Mouse (Mus musculus) spleen, adult 10 weeks (tissue): Measurements from ENCODE around the gene Ccdc33. TPM values are rescaled to one million over a fixed set of nuclear protein-coding genes. Genes with fewer than 3 reads are reported as not detected.

Experiments
- polyA plus RNA-seq: library from polyadenylated mRNA; stranded (reverse); fragments of 350-450 nt; fragmentation: Illumina TruSeq; extraction: RNeasy Lipid Tissue Mini Kit (QIAGEN cat#74804); gene quantifications from one replicate; pipeline ENCODE4 v1.2.3, GENCODE M21; 2015; ENCODE audit warnings: low replicate concordance; ENCODE audit not compliant: insufficient read depth

The Ccdc33 gene
- not detected for polyA plus RNA-seq

DNA sequence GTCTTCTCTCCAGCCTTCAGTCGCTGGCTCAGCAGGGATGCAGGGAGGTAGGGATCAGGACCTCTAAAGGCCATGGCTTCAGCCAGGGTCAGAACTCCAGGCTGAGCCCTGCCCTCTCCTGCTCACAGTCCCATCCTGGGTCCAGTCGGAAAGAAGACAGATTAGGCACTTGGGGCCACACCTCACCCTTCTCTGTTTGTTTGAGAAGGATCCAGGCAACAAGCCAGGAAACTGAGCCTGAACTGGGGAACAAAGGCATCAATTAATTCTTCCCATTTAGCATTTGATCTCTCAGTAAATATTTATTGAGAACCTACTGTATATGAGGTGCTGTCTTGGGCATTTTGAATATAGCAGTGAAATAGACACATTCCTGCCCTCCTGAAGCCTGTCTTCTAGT, at the start of gene Ccdc33:
Ccdc33 (minus strand) TSS at position 153 of the 400 bp plus-strand sequence.

DNA sequence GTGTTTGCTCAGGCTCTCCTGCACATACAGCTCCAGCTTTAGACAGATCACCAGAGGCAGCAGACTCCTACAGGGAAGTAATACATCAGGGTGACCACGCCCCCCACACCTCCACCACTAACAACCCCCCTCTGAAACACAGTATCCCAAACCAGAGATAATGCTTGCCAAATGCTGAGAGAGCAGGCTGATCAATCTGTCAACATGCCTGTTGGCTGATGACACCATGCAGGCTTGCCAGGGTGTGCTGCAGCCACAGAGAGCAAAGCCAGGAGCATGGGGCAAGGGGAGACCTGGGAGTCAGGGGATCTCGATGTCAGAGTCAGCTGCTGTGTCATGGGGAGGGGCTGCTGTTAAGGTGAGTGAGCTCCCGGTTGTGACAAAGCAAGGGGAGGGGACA, 55.1 kb downstream of the Ccdc33 start, which contains the start of gene Stra6:
Stra6 (plus strand) TSS at position 258 of the 400 bp plus-strand sequence.

DNA sequence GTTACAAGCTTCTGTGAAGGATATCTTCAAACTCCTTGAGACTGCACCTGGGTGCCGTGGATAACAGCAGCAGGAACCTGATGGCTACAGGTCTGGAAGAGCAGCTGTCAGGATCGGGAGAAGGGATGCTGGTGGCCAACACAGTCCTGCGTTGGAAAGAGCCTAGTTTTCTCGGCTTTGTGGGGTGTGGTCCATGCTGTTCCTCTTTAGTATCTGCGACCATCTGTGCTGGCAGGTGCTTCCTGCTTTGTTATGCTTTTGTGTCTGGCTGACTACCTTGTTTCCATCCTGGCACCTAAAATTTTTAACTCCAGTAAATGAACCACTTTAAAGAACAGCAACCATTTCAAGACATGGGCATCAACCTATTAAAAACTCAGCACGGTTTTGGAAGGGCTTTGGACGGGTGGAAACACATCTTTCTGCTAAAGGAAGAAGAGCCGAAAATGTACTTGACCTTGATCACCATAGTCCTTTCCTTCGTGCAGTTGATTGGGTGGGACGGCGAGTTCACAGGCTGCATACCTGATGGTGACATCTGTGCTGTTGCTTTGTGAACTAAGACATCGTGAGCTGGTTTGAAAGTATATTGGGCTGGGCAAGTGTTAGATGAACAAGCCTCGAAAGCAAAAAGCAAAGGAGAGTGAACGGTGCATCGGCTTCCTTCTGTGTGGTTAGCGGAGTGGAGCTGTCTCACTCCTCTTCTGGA, 112.7 kb downstream of the Ccdc33 start, which contains the start of gene Cyp11a1:
Cyp11a1 (plus strand) TSS at position 659 of the 709 bp plus-strand sequence.

Other genes with a start within 250 kb of the Ccdc33 start
- 78.1 TPM for gene Ubl7, start 207.8 kb downstream of the Ccdc33 start, polyA plus RNA-seq
- gene Sema7a, start 178.7 kb downstream of the Ccdc33 start, polyA plus RNA-seq, result 15.8 TPM
- gene Cyp11a1, start 112.4 kb downstream of the Ccdc33 start, polyA plus RNA-seq, result 1.2 TPM
- gene Stra6, start 55.0 kb downstream of the Ccdc33 start, polyA plus RNA-seq, result 1.7 TPM
- 7.7 TPM for gene Islr, start 85.5 kb upstream of the Ccdc33 start, polyA plus RNA-seq
- 0.07 TPM for gene Islr2, start 85.5 kb upstream of the Ccdc33 start, polyA plus RNA-seq
- 74.8 TPM for gene Pml, start 131.0 kb upstream of the Ccdc33 start, polyA plus RNA-seq
- gene Stoml1, start 134.3 kb upstream of the Ccdc33 start, polyA plus RNA-seq, result 42.4 TPM
- 3.0 TPM for gene Loxl1, start 194.4 kb upstream of the Ccdc33 start, polyA plus RNA-seq